In genomic region chr1:7397807-7398446, GRCm38 (mm10) we compare ENCODE assay signal across 8 mouse cellular contexts.
DNase-seq lines count a peak whose midpoint lies in the region; ATAC-seq lines count a peak whose summit lies in the region.

No protein-coding gene starts in this region.

- H3K4me3 ChIP-seq in forebrain, embryonic 14.5 days (ENCODE audit: low read depth, low read length), result peak overlapping the region; percentile 59
- peak overlapping the region; percentile 89 for H3K4me3 ChIP-seq in neural tube, embryonic 15.5 days (replicated peaks)

- peak; percentile 99 for DNase-seq in ES-CJ7 (ENCODE audit: low read depth, low spot score)
- peak; percentile 99 for DNase-seq in cerebellum, adult 11 months
- peak; percentile 99 for DNase-seq in forebrain, embryonic 14.5 days (ENCODE audit: low spot score)
- peak; percentile 97 to 98 for DNase-seq in heart, postnatal 14 days
- DNase-seq in layer of hippocampus, adult 11-12 months (ENCODE audit: low spot score), result peak; percentile 99
- DNase-seq in lung, adult 18-20 months, result peak; percentile 97
- DNase-seq in testis, postnatal 14 days (ENCODE audit: low spot score), result peak; percentile 97

- intact Hi-C loops in heart, postnatal 14 days (cut with DNase I), result loop anchor here (10.0 kb wide), 1 partner anchor 1183 kb away; no protein-coding TSS in a partner anchor

- no peaks in the 10 kb centered on the region for H3K27me3 ChIP-seq in forebrain, embryonic 14.5 days (replicated peaks; ENCODE audit: control insufficient read depth, insufficient read depth, low read length)
- no peaks in the 10 kb centered on the region for H3K27me3 ChIP-seq in neural tube, embryonic 15.5 days (replicated peaks)

- H3K36me3 ChIP-seq in forebrain, embryonic 14.5 days (ENCODE audit: control insufficient read depth, insufficient read depth, low read length), result no peaks in the 10 kb centered on the region
- no peaks in the 10 kb centered on the region for H3K36me3 ChIP-seq in neural tube, embryonic 15.5 days

- peak overlapping the region; percentile 56 for H3K4me2 ChIP-seq in forebrain, embryonic 14.5 days (ENCODE audit: low read length)
- H3K4me2 ChIP-seq in neural tube, embryonic 15.5 days, result peak overlapping the region; percentile 72

- H3K9ac ChIP-seq in forebrain, embryonic 14.5 days (ENCODE audit: low read length), result peak overlapping the region; percentile 69
- H3K9ac ChIP-seq in neural tube, embryonic 15.5 days (replicated peaks), result peak overlapping the region; percentile 75

- no peaks in the 10 kb centered on the region for H3K9me3 ChIP-seq in forebrain, embryonic 14.5 days (replicated peaks; ENCODE audit: control insufficient read depth, low read length)
- H3K9me3 ChIP-seq in neural tube, embryonic 15.5 days (replicated peaks), result no peaks in the 10 kb centered on the region

- H3K4me1 ChIP-seq in forebrain, embryonic 14.5 days (ENCODE audit: control insufficient read depth, insufficient read depth, low read length), result no peaks in the 10 kb centered on the region
- H3K4me1 ChIP-seq in neural tube, embryonic 15.5 days, result peaks cover 2% of the 10 kb centered on the region; the same call in 1 of the 2 replicates

- ATAC-seq in forebrain, embryonic 14.5 days, result peak; percentile 98
- peak; percentile 97 for ATAC-seq in neural tube, embryonic 15.5 days (ENCODE audit: low FRiP score)

- H3K27ac ChIP-seq in forebrain, embryonic 14.5 days (ENCODE audit: low read depth, low read length), result peak overlapping the region; percentile 71
- H3K27ac ChIP-seq in neural tube, embryonic 15.5 days (replicated peaks), result peak overlapping the region; percentile 90

- WGBS in forebrain, embryonic 14.5 days, result under 1% methylated on average over 43 of the region's 46 CpGs
- WGBS in neural tube, embryonic 15.5 days, result under 1% methylated on average over 41 of the region's 46 CpGs

Comparison
In these comparisons a context has a peak if more than half of its experiments do, and no peak if none do; other contexts are left out.
1. Peak in every context shown above with its lines: DNase-seq, ATAC-seq, H3K4me3 ChIP-seq and H3K27ac ChIP-seq.